ENCODE assay signal across 8 mouse cellular contexts in genomic region chr7:44984833-44985164, GRCm38 (mm10). TPM values are rescaled to one million over a fixed set of nuclear protein-coding genes. Genes with fewer than 3 reads are reported as not detected.
DNase-seq lines count a peak whose midpoint lies in the region; ATAC-seq and TF ChIP-seq lines count a peak whose summit lies in the region.

No protein-coding gene starts in this region.

- H3K36me3 ChIP-seq in heart, embryonic 15.5 days: peaks cover 32% of the 10 kb centered on the region
- H3K36me3 ChIP-seq in embryonic facial prominence, embryonic 11.5 days (replicated peaks; ENCODE audit: control insufficient read depth, insufficient read depth, low read depth, low read length): peaks cover 22% of the 10 kb centered on the region
- peaks cover 22% of the 10 kb centered on the region for H3K36me3 ChIP-seq in midbrain, embryonic 15.5 days (replicated peaks)

- TF ChIP-seq CTCF in left cerebral cortex, adult 2 months (IDR thresholded peaks at IDR 0.05): no peak

- ATAC-seq in heart, embryonic 15.5 days (replicated peaks; ENCODE audit: insufficient number of reproducible peaks, insufficient read depth, low FRiP score, low read depth): no peak
- no peak for ATAC-seq in embryonic facial prominence, embryonic 11.5 days (replicated peaks; ENCODE audit: insufficient number of reproducible peaks, low FRiP score, low TSS enrichment, low read depth)
- no peak for ATAC-seq in midbrain, embryonic 15.5 days (replicated peaks)

- peaks cover 39% of the 10 kb centered on the region for H3K4me1 ChIP-seq in heart, embryonic 15.5 days (replicated peaks)
- peaks cover 7% of the 10 kb centered on the region for H3K4me1 ChIP-seq in embryonic facial prominence, embryonic 11.5 days (ENCODE audit: control insufficient read depth, insufficient read depth, low read length)
- H3K4me1 ChIP-seq in midbrain, embryonic 15.5 days: peaks cover 36% of the 10 kb centered on the region

- H3K27me3 ChIP-seq in heart, embryonic 15.5 days: no peaks in the 10 kb centered on the region
- no peaks in the 10 kb centered on the region for H3K27me3 ChIP-seq in embryonic facial prominence, embryonic 11.5 days (ENCODE audit: control insufficient read depth, insufficient read depth, low read length)
- H3K27me3 ChIP-seq in midbrain, embryonic 15.5 days (replicated peaks): no peaks in the 10 kb centered on the region

- intact Hi-C loops in left cerebral cortex, adult 2 months (cut with DNase I): loop anchor here (5.0 kb wide), 1 partner anchor 83 kb away; no protein-coding TSS in a partner anchor
- intact Hi-C loops in left cerebral cortex, postnatal 4 days (cut with DNase I): no loop called here

- peak overlapping the region; percentile 74 for H3K4me2 ChIP-seq in heart, embryonic 15.5 days
- peak overlapping the region; percentile 57 for H3K4me2 ChIP-seq in embryonic facial prominence, embryonic 11.5 days (ENCODE audit: low read depth, low read length)
- H3K4me2 ChIP-seq in midbrain, embryonic 15.5 days: peak overlapping the region; percentile 59

- DNase-seq in heart, adult 9 months (ENCODE audit: low spot score in 2 of 2): no peak
- no peak for DNase-seq in embryonic facial prominence, embryonic 11.5 days (ENCODE audit: low spot score)
- DNase-seq in induced T-regulatory cell, adult 2 months (ENCODE audit: low read depth): peak; percentile 40
- no peak for DNase-seq in thymus, postnatal 14 days
- DNase-seq in left cerebral cortex, adult 2 months (ENCODE audit: extremely low spot score in 1 of 2, low spot score in 2 of 2): no peak
- no peak for DNase-seq in left cerebral cortex, postnatal 4 days

- peak overlapping the region; percentile 100; the same call in 1 of the 2 replicates for H3K4me3 ChIP-seq in heart, embryonic 15.5 days
- peak overlapping the region; percentile 98 for H3K4me3 ChIP-seq in embryonic facial prominence, embryonic 11.5 days (ENCODE audit: low read depth, low read length)
- peak overlapping the region; percentile 87 for H3K4me3 ChIP-seq in midbrain, embryonic 15.5 days
- no peak overlapping the region for H3K4me3 ChIP-seq in left cerebral cortex, adult 2 months

- no peaks in the 10 kb centered on the region for H3K9me3 ChIP-seq in heart, embryonic 15.5 days (replicated peaks)
- H3K9me3 ChIP-seq in embryonic facial prominence, embryonic 11.5 days (replicated peaks; ENCODE audit: control insufficient read depth, low read length): no peaks in the 10 kb centered on the region
- H3K9me3 ChIP-seq in midbrain, embryonic 15.5 days: no peaks in the 10 kb centered on the region

- H3K27ac ChIP-seq in heart, embryonic 15.5 days: peak overlapping the region; percentile 97
- no peak overlapping the region for H3K27ac ChIP-seq in embryonic facial prominence, embryonic 11.5 days (replicated peaks; ENCODE audit: low read depth, low read length)
- no peak overlapping the region for H3K27ac ChIP-seq in midbrain, embryonic 15.5 days
- H3K27ac ChIP-seq in left cerebral cortex, adult 2 months: no peak overlapping the region

- 42% methylated on average over 3 of the region's 3 CpGs for WGBS in heart, embryonic 15.5 days
- 40% methylated on average over 3 of the region's 3 CpGs for WGBS in embryonic facial prominence, embryonic 11.5 days
- WGBS in midbrain, embryonic 15.5 days: 34% methylated on average over 3 of the region's 3 CpGs

- no peak overlapping the region for H3K9ac ChIP-seq in heart, embryonic 15.5 days
- H3K9ac ChIP-seq in embryonic facial prominence, embryonic 11.5 days (replicated peaks; ENCODE audit: low read length): peak overlapping the region; percentile 13
- no peak overlapping the region for H3K9ac ChIP-seq in midbrain, embryonic 15.5 days

RNA-seq across cellular contexts. Expression of gene Prmt1, which starts 1.6 kb away (rescaled TPM):
- 315 and 356 TPM in 2 replicates for polyA plus RNA-seq in heart, embryonic 15.5 days (2015; fragmentation: Nextera tagmentation; extraction: Ambion mirVana)
- 289 and 293 TPM in 2 replicates for polyA plus RNA-seq in embryonic facial prominence, embryonic 11.5 days (2014; fragmentation: Nextera tagmentation; extraction: Ambion mirVana)
- 697 and 717 TPM in 2 replicates for polyA plus RNA-seq in midbrain, embryonic 15.5 days (2015; fragmentation: Nextera tagmentation; extraction: Ambion mirVana)
- total RNA-seq in left cerebral cortex, adult 2 months (2021): 100 to 1,000 TPM; 143 to 150 TPM
- 100 to 1,000 TPM; 485 to 487 TPM for total RNA-seq in left cerebral cortex, postnatal 4 days (2021)

RNA-seq across cellular contexts. Expression of gene Cpt1c, which starts 10.1 kb away (rescaled TPM):
- polyA plus RNA-seq in heart, embryonic 15.5 days (2015; fragmentation: Nextera tagmentation; extraction: Ambion mirVana): 9.0 and 12.2 TPM in 2 replicates
- polyA plus RNA-seq in embryonic facial prominence, embryonic 11.5 days (2014; fragmentation: Nextera tagmentation; extraction: Ambion mirVana): 14.3 and 17.1 TPM in 2 replicates
- polyA plus RNA-seq in midbrain, embryonic 15.5 days (2015; fragmentation: Nextera tagmentation; extraction: Ambion mirVana): 56.5 and 58.2 TPM in 2 replicates
- total RNA-seq in left cerebral cortex, adult 2 months (2021): 100 to 1,000 TPM in 1 of 2 experiments, 10 to 100 TPM in 1; 97.9 to 102 TPM
- total RNA-seq in left cerebral cortex, postnatal 4 days (2021): 10 to 100 TPM; 59.7 to 68.8 TPM

RNA-seq across cellular contexts. Expression of gene Irf3, which starts 12.6 kb away (rescaled TPM):
- 61.6 and 76.7 TPM in 2 replicates for polyA plus RNA-seq in heart, embryonic 15.5 days (2015; fragmentation: Nextera tagmentation; extraction: Ambion mirVana)
- 62.4 and 71.9 TPM in 2 replicates for polyA plus RNA-seq in embryonic facial prominence, embryonic 11.5 days (2014; fragmentation: Nextera tagmentation; extraction: Ambion mirVana)
- polyA plus RNA-seq in midbrain, embryonic 15.5 days (2015; fragmentation: Nextera tagmentation; extraction: Ambion mirVana): 61.9 and 66.8 TPM in 2 replicates
- 10 to 100 TPM; 36.4 to 36.9 TPM for total RNA-seq in left cerebral cortex, adult 2 months (2021)
- 10 to 100 TPM; 34.8 to 37.9 TPM for total RNA-seq in left cerebral cortex, postnatal 4 days (2021)

RNA-seq across cellular contexts. Expression of gene Bcl2l12, which starts 13.7 kb away (rescaled TPM):
- 34.5 and 35.4 TPM in 2 replicates for polyA plus RNA-seq in heart, embryonic 15.5 days (2015; fragmentation: Nextera tagmentation; extraction: Ambion mirVana)
- polyA plus RNA-seq in embryonic facial prominence, embryonic 11.5 days (2014; fragmentation: Nextera tagmentation; extraction: Ambion mirVana): 69.9 and 71.7 TPM in 2 replicates
- 10.0 and 12.3 TPM in 2 replicates for polyA plus RNA-seq in midbrain, embryonic 15.5 days (2015; fragmentation: Nextera tagmentation; extraction: Ambion mirVana)
- 1 to 10 TPM; 3.0 to 3.8 TPM for total RNA-seq in left cerebral cortex, adult 2 months (2021)
- total RNA-seq in left cerebral cortex, postnatal 4 days (2021): 1 to 10 TPM; 4.4 to 4.7 TPM

RNA-seq across cellular contexts. Expression of gene Scaf1, which starts 31.4 kb away (rescaled TPM):
- 25.1 and 32.5 TPM in 2 replicates for polyA plus RNA-seq in heart, embryonic 15.5 days (2015; fragmentation: Nextera tagmentation; extraction: Ambion mirVana)
- polyA plus RNA-seq in embryonic facial prominence, embryonic 11.5 days (2014; fragmentation: Nextera tagmentation; extraction: Ambion mirVana): 40.0 and 41.1 TPM in 2 replicates
- polyA plus RNA-seq in midbrain, embryonic 15.5 days (2015; fragmentation: Nextera tagmentation; extraction: Ambion mirVana): 54.5 and 56.7 TPM in 2 replicates
- 100 to 1,000 TPM; 170 to 181 TPM for total RNA-seq in left cerebral cortex, adult 2 months (2021)
- 100 to 1,000 TPM; 154 TPM for total RNA-seq in left cerebral cortex, postnatal 4 days (2021)
